Mouse (Mus musculus) liver, adult (tissue): ENCODE measurements at regions not wholly inside any gene's neighbourhood (a gene's known extent, or its start where the extent isn't known, plus 50 kb on each side); places are given as distances from the start of the nearest gene placed in this dataset.

Source experiments
- GATA4 ChIP-seq: IDR thresholded peaks from 2 replicates; pipeline ENCODE4 v1.6.1; 2014; ENCODE audit warnings: mild to moderate bottlenecking, low read length; ENCODE audit not compliant: insufficient replicate concordance

- no peak for TF ChIP-seq GATA4
Measured at GRCm38 (mm10) chr3:136611682-136612081, 58.2 kb upstream of the Ppp3ca start.

DNA sequence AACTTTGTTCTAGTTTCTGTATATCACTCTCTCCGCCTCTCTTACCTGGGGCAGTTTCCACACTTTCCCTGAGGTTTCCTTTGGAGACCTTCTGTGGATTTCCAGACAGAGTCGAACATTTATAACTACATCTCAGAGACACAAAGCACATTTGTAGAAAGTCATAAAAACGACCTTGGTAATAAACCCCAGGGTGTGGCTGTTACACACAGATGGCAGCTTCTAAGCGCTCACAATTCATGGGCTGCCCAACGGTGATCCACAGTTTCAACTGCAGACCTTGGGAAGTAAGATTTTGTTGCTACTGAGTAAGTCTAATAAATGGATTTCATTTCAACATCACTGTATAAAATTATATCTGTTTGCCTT, 59.4 kb upstream of the Ppp3ca start:
- no peak for TF ChIP-seq GATA4

GRCm38 (mm10) chr3:136609855-136610555, 59.9 kb upstream of the Ppp3ca start:
- no peak for TF ChIP-seq GATA4

DNA sequence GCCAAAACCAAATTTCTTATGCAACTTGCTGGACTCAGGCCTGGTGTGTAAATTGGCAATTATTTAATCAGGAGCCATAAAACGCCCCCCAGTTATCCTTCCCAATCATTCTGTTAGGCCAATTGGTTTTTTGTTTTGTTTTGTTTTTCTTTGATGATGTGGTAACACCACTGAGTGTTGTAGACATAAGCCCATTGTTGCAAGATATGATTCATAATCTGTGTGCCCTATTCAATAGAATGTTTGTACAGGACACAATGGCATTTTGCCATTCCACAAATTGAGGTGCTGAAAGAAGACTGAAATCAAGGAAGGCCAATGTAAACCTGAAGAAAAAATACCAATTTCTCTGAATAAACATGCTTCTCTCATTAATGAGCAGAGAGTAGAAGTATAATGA, 68.2 kb upstream of the Ppp3ca start:
- TF ChIP-seq GATA4: no peak

- TF ChIP-seq GATA4: no peak
Measured at GRCm38 (mm10) chr3:136583937-136584336, 86.0 kb upstream of the Ppp3ca start.

- TF ChIP-seq GATA4: no peak
Measured at GRCm38 (mm10) chr3:136578016-136578415, 91.9 kb upstream of the Ppp3ca start.

GRCm38 (mm10) chr3:136570517-136570916, 99.4 kb upstream of the Ppp3ca start:
- no peak for TF ChIP-seq GATA4

GRCm38 (mm10) chr3:136556488-136556887, 113.4 kb upstream of the Ppp3ca start:
- no peak for TF ChIP-seq GATA4

GRCm38 (mm10) chr3:136549471-136549870, 120.5 kb upstream of the Ppp3ca start:
- TF ChIP-seq GATA4: no peak

DNA sequence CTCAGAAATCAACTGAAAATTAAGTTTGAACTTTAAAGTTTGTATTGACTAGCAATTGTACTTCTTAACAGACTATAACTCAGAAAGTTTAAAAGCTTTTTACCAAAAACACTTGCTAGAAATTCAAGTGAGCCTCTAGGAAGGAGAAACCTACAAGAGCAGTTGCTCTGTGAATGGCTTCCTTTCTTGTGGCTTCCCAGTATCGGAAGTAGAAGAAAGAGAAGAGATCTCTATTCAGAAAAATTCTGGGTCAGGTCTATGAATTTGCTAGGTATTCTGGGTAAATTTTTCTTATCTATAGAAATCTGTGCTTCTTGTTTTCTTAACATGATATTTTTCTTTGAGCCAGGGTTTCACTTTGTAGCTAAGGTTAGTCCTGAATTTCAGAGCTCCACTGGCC, 138.3 kb upstream of the Ppp3ca start:
- no peak for TF ChIP-seq GATA4

- no peak for TF ChIP-seq GATA4
Measured at GRCm38 (mm10) chr3:136508575-136508974, 161.3 kb upstream of the Ppp3ca start.

DNA sequence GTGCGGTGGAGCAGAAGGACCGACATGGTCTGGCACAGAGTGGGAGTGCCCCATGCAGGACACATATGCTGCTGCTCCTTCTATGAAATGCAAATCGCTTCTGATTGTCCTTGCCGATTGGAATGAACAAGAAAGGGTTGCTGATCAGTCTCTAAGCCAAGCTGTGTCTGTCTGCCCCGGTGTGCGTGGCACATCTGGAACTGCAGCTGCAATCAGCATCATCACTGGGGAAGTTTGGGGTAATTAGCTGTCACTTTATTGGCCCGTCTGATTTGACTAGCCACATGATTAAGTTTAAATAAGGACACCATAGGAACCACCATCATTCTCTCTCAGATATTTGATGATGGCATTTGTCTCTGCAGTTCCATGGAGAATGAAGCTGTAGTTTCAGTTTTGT, 162.9 kb upstream of the Ppp3ca start:
- TF ChIP-seq GATA4: no peak

DNA sequence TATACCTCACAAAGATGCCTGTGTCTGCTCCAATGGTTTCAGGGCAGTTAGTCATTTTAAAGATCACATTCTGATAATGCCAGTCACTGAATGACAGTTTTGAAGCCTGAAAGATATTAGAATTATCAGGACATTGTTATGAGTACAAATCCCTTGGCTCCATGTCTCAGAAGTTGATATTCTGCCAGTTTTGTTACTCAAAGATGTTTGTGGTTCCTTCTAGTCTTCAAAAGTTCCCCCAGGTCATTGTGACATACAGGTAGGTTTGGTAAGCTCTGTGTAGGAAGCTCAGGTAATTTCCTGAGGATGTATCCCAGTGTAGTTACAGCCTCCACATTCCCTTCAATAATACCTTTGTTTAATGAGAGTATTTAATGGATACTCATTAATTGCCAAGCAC, 169.0 kb upstream of the Bank1 start:
- no peak for TF ChIP-seq GATA4

DNA sequence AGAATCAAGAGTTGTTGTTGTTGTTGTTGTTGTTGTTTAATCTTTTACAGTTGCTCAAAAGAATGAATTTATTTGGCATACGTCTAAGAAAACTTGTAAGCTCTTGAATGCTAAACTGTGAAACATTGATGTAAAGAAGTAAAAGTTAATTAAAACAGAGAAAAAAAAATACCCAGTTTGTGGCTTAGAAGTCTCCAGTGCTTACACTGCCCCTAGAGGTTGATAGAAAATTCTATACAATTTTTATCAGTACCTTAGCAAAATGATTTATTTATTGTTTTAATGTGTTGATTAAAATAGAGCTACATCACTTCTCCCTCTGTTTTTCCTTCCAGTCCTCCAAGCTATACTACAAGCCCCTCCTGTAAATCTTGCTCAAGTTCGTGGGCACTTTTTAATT, 165.8 kb upstream of the Bank1 start:
- no peak for TF ChIP-seq GATA4

DNA sequence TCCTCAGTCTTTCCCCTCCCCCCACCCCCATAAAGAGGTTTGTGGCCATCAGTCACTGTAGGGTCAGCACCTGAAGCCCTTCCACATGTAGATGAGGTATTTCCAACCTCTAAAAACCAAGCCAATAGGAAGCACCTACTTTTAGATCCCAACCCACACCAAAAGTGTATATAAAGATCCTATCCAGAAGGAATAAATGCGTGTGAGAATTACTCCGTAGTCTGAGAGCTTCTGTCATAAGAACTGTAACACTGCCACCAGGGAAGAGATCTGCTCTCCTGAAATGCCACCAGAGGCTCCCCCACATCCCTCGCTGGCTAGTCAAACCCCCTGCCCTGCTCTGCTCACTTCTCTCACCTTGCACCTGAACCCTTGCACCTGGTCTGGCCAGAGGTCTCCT, 145.8 kb upstream of the Bank1 start:
- no peak for TF ChIP-seq GATA4

DNA sequence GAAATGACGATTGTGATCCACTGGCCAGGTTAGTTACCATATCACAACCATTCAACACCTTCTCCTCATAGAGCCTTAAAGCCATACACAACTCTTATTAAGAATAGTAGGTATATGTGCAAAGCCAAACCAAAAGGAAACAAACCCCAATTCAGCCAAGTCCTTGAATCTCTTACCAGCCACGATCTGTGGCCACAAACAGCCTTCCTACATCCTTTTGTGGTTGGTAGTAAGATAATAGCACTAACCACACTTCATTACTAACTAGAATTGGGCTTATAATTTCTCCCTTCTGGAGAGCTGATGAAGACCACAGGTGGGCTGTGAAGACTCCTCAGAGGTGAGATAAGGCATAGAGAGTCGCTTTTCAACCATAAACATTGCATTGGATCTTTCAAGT, 136.9 kb upstream of the Bank1 start:
- TF ChIP-seq GATA4: no peak

- no peak for TF ChIP-seq GATA4
Measured at GRCm38 (mm10) chr3:136456471-136457117, 130.7 kb upstream of the Bank1 start.
